Comparison of ENCODE assay signal across 10 mouse cellular contexts in the genomic region with DNA sequence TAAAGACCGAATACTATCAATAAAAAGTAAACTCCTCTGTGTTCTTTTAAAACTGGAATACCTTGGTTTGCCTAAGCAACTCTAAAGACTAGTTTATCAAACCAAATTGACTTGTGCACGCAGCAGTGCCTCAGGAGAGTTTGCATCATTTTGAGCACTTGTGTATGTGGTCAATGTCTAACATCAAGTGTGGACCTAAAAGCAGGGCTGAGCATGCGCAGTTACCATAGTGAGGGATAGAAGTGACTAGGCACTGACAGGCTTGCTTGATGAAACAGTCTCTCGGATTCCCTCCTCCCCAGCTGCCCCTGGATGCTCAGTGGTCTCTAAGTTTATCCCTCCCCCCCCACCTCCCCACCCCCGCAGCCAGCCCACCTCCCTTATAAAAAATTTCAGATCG. TPM values are rescaled to one million over a fixed set of nuclear protein-coding genes. Genes with fewer than 3 reads are reported as not detected.
DNase-seq lines count a peak whose midpoint lies in the region; ATAC-seq and TF ChIP-seq lines count a peak whose summit lies in the region.
"Had no signal": no experiment of that assay in that cellular context is flagged by ENCODE, and none has a peak within 500 bp of the region (broad histone marks: within the 10 kb centered on the region; RNA-seq: fewer than 3 reads in every experiment).

No protein-coding gene starts in this region.

- peak overlapping the region; percentile 82 for H3K4me2 ChIP-seq in lung, embryonic 14.5 days
- peak overlapping the region; percentile 69 for H3K4me2 ChIP-seq in intestine, embryonic 14.5 days (ENCODE audit: low read length)

- WGBS in lung, embryonic 14.5 days, result 36% methylated on average over 6 of the region's 6 CpGs
- 45% methylated on average over 6 of the region's 6 CpGs for WGBS in intestine, embryonic 14.5 days

- no peak overlapping the region for H3K27ac ChIP-seq in lung, embryonic 14.5 days (ENCODE audit: low read depth)
- H3K27ac ChIP-seq in intestine, embryonic 14.5 days (ENCODE audit: low read depth), result no peak overlapping the region

- H3K9me3 ChIP-seq in lung, embryonic 14.5 days (ENCODE audit: low read depth, low read length), result peaks cover 4% of the 10 kb centered on the region; the same call in 1 of the 2 replicates
- H3K9me3 ChIP-seq in intestine, embryonic 14.5 days (ENCODE audit: control insufficient read depth, low read length), result peaks cover 3% of the 10 kb centered on the region; the same call in 1 of the 2 replicates

- H3K36me3 ChIP-seq in lung, embryonic 14.5 days (ENCODE audit: insufficient read depth), result no peaks in the 10 kb centered on the region
- no peaks in the 10 kb centered on the region for H3K36me3 ChIP-seq in intestine, embryonic 14.5 days (ENCODE audit: control insufficient read depth, insufficient read depth, low read length)

- peak; percentile 53 to 56 for DNase-seq in cerebellum, adult 18-20 months
- peak; percentile 32 for DNase-seq in lung, embryonic 14.5 days
- no peak for DNase-seq in lung, postnatal 10 days
- no peak for DNase-seq in intestine, embryonic 14.5 days (ENCODE audit: low spot score)
- peak; percentile 66 for DNase-seq in retina, postnatal 1 day
- no peak for DNase-seq in layer of hippocampus, postnatal 36 days
- DNase-seq in B cell, adult 2 months, result no peak
- DNase-seq: kidney, adult 18-20 months had no signal

- H3K4me1 ChIP-seq in lung, embryonic 14.5 days (ENCODE audit: insufficient read depth), result no peaks in the 10 kb centered on the region
- peaks cover 5% of the 10 kb centered on the region; the same call in 1 of the 2 replicates for H3K4me1 ChIP-seq in intestine, embryonic 14.5 days (replicated peaks; ENCODE audit: control insufficient read depth, insufficient read depth, low read length)

- no peak for ATAC-seq in cerebellum, adult (ENCODE audit: insufficient number of reproducible peaks, low FRiP score, low TSS enrichment)
- no peak for ATAC-seq in lung, embryonic 14.5 days (ENCODE audit: insufficient read depth)
- ATAC-seq in intestine, embryonic 14.5 days (replicated peaks; ENCODE audit: low FRiP score, low TSS enrichment, low read depth), result no peak

- no peak overlapping the region for H3K9ac ChIP-seq in lung, embryonic 14.5 days
- no peak overlapping the region for H3K9ac ChIP-seq in intestine, embryonic 14.5 days (ENCODE audit: low read length)

- no peak for TF ChIP-seq CTCF in lung, embryonic 14.5 days (IDR thresholded peaks at IDR 0.05; ENCODE audit: low read depth)

- H3K27me3 ChIP-seq in lung, embryonic 14.5 days (ENCODE audit: insufficient read depth, low read length), result no peaks in the 10 kb centered on the region
- no peaks in the 10 kb centered on the region for H3K27me3 ChIP-seq in intestine, embryonic 14.5 days (replicated peaks; ENCODE audit: control insufficient read depth, insufficient read depth, low read length)

- peak overlapping the region; percentile 68 for H3K4me3 ChIP-seq in lung, embryonic 14.5 days (ENCODE audit: low read depth, low read length)
- H3K4me3 ChIP-seq in intestine, embryonic 14.5 days (ENCODE audit: low read depth, low read length), result peak overlapping the region; percentile 81
- H3K4me3 ChIP-seq: megakaryocyte, embryonic 14.5 days had no signal

RNA-seq across cellular contexts. Expression of a gene that starts 1.8 kb away (rescaled TPM):
- 30.6 and 32.1 TPM in 2 replicates for polyA plus RNA-seq in lung, embryonic 14.5 days (2014; fragmentation: Nextera tagmentation; extraction: Ambion mirVana)
- 29.3 and 29.7 TPM in 2 replicates for polyA plus RNA-seq in intestine, embryonic 14.5 days (2014; fragmentation: Nextera tagmentation; extraction: Ambion mirVana)
- total RNA-seq in layer of hippocampus, postnatal 36 days (2021), result 10 to 100 TPM; 21.6 to 27.6 TPM

Comparison
In these comparisons a context has a peak if more than half of its experiments do, and no peak if none do; other contexts are left out.
1. DNase-seq: peak in cerebellum, adult 18-20 months (2 of 2), lung, embryonic 14.5 days (single experiment) and retina, postnatal 1 day (single experiment); none in lung, postnatal 10 days (single experiment), intestine, embryonic 14.5 days (single experiment), layer of hippocampus, postnatal 36 days (0 of 2) and B cell, adult 2 months (0 of 2).